Mouse (Mus musculus) duodenum, adult 2 months (tissue): Measurements from ENCODE around the gene G6pc3. TPM values are rescaled to one million over a fixed set of nuclear protein-coding genes. Genes with fewer than 3 reads are reported as not detected.

Experiments
- polyA plus RNA-seq: library from polyadenylated mRNA; depleted of rRNA; stranded (reverse); fragments of >200 nt; gene quantifications from 2 replicates; pipeline ENCODE4 v1.2.3, GENCODE M21; 2012; ENCODE audit warnings: low replicate concordance; rRNA removed

G6pc3 gene
- polyA plus RNA-seq: 64.1 and 84.2 TPM in 2 replicates

DNA sequence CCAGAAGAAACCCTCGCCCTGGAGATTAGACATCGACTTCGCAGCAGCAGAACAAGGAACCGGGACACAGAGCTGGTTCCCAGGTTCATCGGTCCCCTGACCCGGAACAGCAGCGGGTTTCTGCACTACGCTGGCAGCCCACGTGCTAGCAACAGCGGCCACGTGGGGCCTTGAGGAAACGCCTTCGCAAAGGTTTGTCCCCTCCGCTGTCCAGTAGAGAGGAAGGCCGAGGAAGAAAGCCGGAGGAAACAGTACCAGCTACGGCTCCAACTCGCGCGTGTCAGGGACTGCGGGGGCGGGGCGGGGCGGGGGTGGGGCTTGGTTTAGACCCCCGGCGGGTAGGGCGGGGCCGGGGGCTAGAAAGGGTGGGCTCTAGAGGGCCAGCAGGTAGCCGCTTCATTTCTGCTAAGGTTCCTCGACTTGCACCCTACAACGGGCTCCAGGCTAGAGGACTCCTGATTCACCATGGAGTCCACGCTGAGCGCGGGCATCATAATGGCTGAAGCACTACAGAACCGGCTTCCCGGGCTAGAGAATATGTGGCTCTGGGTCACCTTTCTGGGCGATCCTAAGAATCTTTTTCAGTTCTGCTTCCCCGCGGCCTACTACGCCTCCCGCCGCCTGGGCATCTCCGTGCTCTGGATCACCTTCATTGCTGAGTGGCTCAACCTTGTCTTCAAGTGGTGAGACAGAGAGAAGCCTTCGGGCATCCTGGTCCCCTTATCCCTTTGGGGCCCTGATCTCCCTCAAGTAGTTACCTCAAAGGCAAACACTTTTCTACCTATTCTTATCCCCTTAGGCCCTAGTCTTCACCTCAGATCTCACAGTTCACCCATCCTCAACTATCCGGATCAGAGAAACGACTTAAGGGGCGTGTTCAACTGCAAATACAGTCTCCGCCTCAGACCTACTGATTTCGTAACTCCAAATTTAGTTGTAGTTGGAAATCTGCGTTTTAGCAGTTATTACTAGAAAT is at the start of gene G6pc3:
Gene G6pc3, plus strand, starts transcription at position 160 of the 976 bp plus-strand sequence.

DNA sequence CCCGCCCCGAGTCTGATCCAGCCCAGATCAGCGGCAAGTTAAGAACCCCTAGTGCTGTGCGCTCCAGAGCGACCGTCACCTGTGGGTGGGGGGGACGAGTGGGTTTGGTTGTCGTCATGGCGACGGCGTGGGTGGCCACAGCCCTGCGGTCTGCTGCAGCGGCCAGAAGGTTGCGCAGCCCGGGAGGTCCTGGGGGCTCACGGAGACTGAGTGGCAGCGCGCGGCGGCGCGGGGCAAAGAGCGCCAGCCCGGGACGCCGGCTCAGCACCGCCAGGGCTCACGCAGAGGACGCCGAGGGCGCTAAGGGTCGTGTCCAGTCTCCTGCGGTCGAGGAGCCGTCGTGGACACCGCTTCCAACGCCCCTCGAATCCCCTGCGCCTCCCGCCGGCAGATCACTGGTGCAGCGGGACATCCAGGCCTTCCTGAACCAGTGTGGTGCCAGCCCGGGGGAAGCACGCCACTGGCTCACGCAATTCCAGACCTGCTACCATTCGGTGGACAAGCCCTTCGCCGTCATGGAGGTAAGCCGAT is 43.9 kb upstream of the G6pc3 start, which contains the start of gene Nags:
Gene Nags, plus strand, starts transcription at position 43 of the 531 bp plus-strand sequence.

DNA sequence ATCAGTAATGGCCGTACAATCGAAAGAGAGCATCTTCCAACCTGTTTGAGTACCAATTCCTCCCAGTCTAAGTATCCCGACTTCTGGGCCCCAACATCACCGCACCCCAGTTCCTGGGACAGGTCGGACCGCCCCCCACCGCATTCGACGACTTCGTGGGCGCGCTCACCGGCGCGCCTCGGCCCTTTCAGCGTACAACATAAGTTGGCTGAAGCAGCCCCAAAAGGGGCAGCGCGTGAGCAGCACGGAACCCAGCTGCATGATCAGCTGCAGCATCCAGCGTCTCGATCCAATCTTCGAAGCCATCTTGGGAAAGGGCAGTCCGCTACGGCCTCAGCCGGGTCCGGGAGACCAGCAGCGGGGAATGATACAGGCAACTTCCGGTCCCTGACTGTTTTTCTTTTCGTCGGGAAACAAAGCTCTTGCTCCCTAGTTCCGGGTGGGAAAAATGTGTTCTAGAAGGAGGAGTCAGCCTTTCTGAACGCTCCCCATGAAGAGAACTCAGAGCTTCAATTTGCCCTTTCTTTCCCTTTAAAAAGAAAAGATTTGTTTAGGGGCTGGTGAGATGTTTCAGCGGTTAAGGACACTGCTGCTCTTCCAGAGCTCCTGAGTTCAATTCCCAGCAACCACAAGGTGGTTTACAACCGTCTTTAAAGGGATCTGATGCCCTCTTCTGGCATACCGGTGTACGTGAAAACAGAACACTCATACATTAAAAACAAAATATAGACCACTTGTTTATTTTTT is 33.2 kb upstream of the G6pc3 start, which contains the start of gene Tmem101:
Gene Tmem101, minus strand, starts transcription at position 366 of the 747 bp plus-strand sequence.

DNA sequence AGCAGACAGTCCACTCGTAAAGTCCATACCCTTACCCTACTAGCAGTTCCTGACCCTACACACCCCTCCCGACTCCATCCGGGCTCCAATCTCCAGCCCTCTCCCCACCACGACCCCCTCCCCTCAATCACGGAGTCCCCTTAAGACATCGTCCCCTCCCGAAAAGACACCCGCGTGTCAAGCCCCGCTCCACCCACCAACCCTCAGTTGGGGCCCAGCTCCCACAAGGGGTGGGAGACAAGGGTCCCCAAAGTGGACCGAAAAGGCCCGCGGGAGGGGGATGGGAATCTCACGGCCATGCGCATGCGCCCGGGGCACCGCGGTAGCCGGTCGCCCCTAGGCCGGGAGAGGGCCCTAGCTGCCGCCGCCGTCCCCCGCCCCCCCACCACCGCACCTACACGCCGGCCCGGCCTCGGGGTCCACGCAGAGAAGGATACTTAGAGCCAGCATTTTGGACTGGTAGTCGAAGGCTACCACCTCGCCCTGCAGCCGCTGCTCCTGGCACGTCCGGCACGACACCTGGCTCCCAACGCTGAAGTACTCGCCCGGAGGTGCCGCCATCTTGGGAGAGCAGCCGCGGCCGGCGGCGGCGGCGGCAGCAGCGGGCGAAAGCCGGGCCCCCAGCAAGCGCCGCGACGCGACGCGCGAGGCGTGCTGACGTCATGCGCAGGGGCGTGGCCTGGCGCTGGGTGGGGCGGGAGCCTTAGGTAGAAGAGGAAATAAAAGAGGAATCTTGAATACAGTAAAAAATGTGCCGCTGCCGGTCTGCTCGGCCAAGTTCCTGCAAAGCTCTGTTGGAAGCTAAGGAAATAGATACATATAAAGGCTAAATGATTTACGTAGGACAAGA is 4.5 kb upstream of the G6pc3 start, which contains the start of gene Lsm12:
Gene Lsm12, minus strand, starts transcription at position 651 of the 850 bp plus-strand sequence.

DNA sequence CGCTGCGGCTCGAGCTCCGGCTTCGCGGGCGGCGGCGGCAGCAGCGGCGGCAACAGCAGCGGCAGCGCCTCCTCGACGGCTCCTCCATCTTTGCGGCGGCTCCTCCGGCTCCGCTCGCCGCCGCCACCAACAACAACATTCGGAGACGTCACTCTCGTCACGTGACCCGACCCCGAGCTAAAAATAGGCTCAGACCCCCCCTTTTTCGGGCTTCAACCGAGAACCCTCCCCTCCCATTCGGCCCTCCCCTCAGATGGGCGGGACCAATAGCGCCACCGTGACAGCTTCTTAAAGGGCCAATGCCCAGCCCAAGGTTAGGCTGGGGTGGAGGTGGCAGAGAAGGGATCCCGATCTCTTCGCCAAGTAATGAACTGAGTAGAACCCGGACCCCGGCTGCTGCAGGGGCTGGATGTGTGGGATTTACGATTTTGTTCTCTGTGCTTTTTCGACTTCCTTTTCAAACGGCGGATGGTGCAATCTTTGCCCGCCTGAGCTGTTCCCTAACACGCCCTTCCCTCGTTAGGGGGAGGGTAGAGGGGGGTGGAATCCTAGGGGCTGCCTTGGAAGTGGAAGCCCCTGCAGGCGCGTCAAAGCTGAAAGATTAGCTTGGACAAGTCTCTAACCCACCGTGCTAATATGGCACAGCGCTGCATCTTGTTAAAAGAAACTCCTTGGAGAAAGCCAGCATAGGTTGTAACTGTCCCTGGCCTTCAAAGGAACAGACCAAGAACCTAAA is 40.8 kb downstream of the G6pc3 start, which contains the start of gene Hdac5:
Gene Hdac5, minus strand, starts transcription at position 161 of the 736 bp plus-strand sequence.

Other genes with a start within 250 kb of the G6pc3 start
- gene Sost, start 222.6 kb upstream of the G6pc3 start, polyA plus RNA-seq: not detected in 2 replicates
- not detected in 2 replicates for gene Cfap97d1, start 205.3 kb upstream of the G6pc3 start, polyA plus RNA-seq
- gene Dusp3, start 202.6 kb upstream of the G6pc3 start, polyA plus RNA-seq: 12.4 and 43.5 TPM in 2 replicates
- 1.0 and 1.7 TPM in 2 replicates for gene Mpp3, start 161.2 kb upstream of the G6pc3 start, polyA plus RNA-seq
- 3.6 and 5.4 TPM in 2 replicates for gene Cd300lg, start 148.1 kb upstream of the G6pc3 start, polyA plus RNA-seq
- gene Mpp2, start 101.1 kb upstream of the G6pc3 start, polyA plus RNA-seq: 1.8 and 2.1 TPM in 2 replicates
- gene Ppy, start 88.3 kb upstream of the G6pc3 start, polyA plus RNA-seq: 10.5 TPM in 1 of 2 replicates, not detected in the other
- gene Pyy, start 81.8 kb upstream of the G6pc3 start, polyA plus RNA-seq: 92.0 and 116 TPM in 2 replicates
- 52.0 and 86.9 TPM in 2 replicates for gene Nags, start 44.1 kb upstream of the G6pc3 start, polyA plus RNA-seq
- 13.8 and 14.3 TPM in 2 replicates for gene Tmem101, start 33.2 kb upstream of the G6pc3 start, polyA plus RNA-seq
- gene Lsm12, start 4.3 kb upstream of the G6pc3 start, polyA plus RNA-seq: 24.2 and 28.7 TPM in 2 replicates
- 75.7 and 76.7 TPM in 2 replicates for gene Hdac5, start 40.5 kb downstream of the G6pc3 start, polyA plus RNA-seq
- gene BC030867, start 59.3 kb downstream of the G6pc3 start, polyA plus RNA-seq: 4.6 and 4.9 TPM in 2 replicates
- gene Asb16, start 79.1 kb downstream of the G6pc3 start, polyA plus RNA-seq: 0.32 and 2.3 TPM in 2 replicates
- gene Tmub2, start 95.3 kb downstream of the G6pc3 start, polyA plus RNA-seq: 44.7 and 54.3 TPM in 2 replicates
- 25.5 and 36.4 TPM in 2 replicates for gene Atxn7l3, start 107.0 kb downstream of the G6pc3 start, polyA plus RNA-seq
- gene Ubtf, start 130.1 kb downstream of the G6pc3 start, polyA plus RNA-seq: 13.2 and 18.6 TPM in 2 replicates
- gene Slc4a1, start 176.6 kb downstream of the G6pc3 start, polyA plus RNA-seq: 0.06 TPM in 1 of 2 replicates, not detected in the other
- 4.5 and 5.1 TPM in 2 replicates for gene Rundc3a, start 203.8 kb downstream of the G6pc3 start, polyA plus RNA-seq
- gene Slc25a39, start 218.3 kb downstream of the G6pc3 start, polyA plus RNA-seq: 578 and 741 TPM in 2 replicates
- 118 and 121 TPM in 2 replicates for gene Grn, start 240.7 kb downstream of the G6pc3 start, polyA plus RNA-seq